Mouse (Mus musculus) spleen, postnatal 36 days (tissue): ENCODE results near the gene Fam234a.
"Not testable (repeated sequence)": the region's sequence is repeated elsewhere in the genome, so short reads cannot be mapped to it uniquely, and the experiment has no call there.

ENCODE experiments used
- DNase-seq, 2 experiments: peaks; one replicate each; pipeline ENCODE4 v3.0.0; 2022; ENCODE audit warnings: low spot score in 2 of 2, mixed read lengths in 1 of 2

Gene Fam234a

DNA sequence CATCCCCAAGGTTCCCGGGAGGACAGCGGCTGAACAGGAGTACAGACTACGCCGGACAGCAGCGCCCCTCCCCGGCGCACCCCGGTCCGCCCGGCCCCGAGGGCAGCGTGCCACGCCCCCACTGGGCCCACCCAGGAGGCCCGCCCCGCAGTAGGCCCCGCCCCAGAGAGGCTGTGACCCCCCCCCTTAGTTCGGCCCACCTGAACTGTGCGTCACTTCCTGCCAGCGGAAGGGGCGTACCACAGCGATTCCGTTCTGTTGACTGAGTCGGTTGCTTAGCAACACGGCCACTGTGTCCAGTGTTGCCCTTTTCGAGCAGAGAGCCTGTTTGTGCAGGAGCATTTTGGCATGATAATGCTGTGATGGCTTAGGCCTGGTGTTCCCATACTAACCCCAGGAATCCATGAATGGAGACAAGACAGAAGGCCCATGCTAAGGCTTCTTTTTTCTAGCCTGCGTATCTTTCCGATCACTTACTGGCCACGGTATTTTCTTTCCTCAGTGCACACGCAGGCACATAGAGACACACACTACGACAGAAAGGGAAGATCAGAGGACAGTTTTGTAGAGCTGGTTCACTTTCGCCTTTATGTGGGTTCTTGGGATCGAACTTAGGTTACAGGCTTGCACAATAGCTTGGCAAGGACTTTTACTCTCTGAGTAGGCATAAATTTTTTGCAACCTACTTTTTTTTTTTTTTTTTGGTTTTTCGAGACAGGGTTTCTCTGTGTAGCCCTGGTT, at the start of gene Fam234a:
Fam234a (minus strand) TSS at position 142 of the 741 bp plus-strand sequence.
- peak; percentile 90 for DNase-seq

DNA sequence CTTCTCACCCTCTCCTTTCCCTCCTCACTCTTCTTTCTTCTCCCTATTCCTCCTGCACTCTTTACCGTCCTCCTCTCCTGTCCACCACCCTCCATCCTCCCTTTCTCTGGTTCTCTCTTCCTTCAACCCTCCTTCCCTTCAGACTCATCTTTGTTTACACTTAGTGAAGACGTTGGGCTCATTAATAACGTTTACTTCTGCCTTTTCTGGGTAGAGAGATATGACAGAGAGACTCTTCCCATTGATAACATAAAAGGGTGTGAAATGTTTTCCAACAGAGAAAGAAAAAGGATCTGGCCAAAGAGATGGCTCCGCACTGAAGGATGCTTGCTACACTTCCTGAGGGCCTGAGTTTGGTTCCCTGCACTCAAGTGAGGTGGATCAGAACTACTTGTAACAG, 45.4 kb upstream of the Fam234a start:
- DNase-seq = no peak

DNA sequence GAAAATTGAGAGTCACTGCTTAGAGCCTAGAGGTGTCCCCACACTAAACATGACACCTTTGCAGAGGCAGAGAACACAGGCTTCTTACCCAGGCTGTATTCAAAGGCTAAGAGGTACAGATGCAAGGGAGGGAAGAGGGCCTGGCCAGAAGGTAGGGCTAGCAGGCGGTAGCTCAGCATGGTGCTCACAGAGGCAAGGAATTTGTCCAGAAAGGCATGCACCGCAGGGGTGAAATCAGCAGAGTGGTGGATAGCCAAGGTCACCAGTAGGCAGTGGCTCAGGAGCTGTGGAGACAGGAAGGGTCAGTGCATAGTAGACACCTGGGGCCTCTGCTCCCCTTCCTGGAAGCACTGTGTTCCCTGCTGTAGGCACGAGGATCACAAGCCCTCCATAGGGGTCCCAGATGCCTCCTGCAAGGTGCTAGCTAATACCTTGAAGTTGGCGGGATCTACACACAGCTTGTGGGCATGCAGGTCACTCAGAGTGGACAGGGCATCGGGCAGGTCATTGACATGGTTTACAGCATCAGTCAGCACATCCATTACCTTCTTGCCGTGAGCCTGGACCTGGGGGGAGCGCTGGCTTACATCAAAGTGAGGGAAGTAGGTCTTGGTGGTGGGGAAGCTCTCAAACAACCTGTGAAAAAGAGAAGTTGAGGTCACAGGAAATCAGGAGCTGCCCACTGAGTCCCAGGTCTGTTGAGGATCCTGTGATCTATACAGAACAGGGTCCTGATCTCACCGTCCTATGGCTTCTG, 42.3 kb upstream of the Fam234a start:
- DNase-seq = no peak

DNA sequence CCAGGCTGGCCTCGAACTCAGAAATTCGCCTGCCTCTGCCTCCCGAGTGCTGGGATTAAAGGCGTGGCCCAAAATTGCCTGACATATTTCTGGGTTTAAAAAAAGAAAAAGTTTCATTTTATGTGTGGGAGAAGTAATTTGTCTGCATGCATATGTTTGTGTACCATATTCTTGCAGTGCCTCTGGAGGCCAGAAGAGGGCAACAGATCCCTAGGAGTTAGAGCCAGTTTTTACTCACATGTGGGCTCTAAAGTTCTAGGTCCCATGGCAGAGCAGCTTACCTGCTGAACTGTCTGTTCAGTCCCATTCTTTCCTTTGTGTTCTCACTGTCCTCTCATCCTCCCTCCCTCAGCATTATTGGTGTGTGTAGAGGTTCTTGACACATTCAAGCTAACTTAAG, 32.7 kb upstream of the Fam234a start:
- peak in 1 of 2 experiments; percentile 27 for DNase-seq

DNA sequence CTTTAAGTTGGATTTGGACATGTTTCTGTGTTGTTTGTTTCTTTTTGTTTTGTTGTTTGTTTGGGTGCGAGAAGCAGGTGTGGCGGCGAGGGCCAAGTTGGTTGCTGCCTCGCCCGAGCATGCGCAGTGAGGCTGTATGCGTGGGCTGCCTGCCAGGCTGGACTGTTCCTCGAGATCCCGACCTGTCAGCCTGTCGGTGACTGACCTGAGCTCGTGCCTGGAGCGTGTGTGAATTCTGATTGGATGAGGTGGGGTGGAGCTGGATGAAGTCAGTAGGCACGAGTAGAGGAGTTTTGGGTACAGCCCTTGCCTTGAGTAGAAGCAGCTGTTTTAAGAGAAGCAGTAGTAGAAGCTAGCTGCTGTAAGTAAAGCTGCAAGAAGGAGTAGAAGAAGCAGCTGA, 31.9 kb upstream of the Fam234a start:
- DNase-seq = no peak

DNA sequence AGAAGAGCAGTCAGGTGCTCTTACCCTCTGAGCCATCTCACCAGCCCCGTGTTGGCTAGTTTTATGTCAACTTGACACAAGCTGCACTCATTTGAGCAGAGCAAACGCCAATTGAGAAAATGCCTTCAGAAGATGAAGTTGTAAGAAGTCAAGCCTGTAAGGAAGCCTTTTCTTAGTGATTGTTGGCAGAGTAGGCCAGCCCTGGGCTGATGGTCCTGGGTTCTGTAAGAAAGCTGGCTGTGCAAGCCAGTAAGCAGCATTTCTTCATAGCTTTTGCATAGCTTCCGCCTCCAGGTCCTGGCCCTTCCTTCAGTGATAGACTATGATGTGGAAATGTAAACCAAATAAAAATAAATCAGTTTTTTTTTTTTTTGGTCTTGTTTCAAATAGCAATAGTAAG, 28.5 kb upstream of the Fam234a start:
- no peak for DNase-seq

DNA sequence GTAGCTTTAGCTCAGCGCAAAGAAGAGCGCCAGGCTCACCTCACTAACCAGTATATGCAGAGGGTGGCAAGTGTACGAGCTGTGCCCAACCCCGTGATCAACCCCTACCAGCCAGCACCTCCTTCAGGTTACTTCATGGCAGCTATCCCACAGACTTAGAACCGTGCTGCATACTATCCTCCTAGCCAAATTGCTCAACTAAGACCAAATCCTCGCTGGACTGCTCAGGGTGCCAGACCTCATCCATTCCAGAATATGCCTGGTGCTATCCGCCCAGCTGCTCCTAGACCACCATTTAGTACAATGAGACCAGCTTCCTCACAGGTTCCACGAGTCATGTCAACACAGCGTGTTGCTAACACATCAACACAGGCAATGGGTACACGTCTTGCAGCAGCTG, 25.5 kb upstream of the Fam234a start:
- not testable (repeated sequence) for DNase-seq

DNA sequence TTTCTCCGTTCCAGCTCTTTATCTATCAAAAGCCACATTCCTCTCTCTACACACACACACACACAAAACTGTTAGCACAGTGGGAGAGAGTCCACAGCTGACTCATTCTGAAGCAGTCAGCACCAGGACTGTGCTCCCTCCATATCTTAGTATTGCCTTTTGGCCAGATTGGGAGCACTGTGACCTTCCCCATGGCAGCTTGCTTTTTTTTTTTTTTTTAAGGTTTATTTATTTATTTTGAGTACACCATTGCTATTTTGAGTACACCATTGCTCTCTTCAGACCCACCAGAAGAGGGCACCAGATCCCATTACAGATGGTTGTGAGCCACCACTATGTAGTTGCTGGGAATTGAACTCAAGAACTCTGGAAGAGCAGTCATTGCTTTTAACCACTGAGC, 24.8 kb upstream of the Fam234a start:
- DNase-seq = no peak

DNA sequence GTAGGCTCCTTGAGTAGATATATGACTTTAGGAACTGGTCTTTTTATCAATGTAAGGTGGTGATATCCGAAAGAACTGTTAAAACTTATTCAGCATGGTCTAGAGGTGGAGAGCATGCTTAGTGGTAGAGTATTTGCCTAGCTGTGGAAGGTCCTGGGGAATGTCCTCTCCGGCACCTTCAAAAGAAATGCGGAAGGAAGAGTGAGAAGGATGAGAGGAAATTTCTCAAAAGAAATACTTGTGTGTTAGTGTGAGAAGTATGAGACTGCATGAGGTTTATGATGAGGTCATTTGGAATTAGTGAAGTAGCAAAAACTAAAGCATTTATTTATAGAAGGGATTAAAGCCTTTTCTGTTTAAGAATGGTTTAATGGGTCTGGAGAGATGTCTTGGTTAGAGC, 18.3 kb upstream of the Fam234a start:
- DNase-seq = no peak

DNA sequence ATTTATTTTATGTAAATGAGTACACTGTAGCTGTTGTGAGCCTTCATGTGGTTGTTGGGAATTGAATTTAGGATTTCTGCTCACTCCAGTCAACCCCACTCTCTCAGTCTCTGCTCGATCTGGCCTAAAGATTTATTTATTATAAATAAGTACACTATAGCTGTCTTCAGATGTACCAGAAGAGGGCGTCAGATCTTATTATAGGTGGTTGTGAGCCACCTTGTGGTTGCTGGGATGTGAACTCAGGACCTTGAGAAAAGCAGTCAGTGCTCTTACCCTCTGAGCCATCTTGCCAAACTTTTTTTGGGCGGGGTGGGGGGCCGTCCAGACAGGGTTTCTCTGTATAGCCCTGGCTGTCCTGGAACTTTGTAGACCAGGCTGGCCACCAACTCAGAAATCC, 17.8 kb upstream of the Fam234a start:
- no peak for DNase-seq

DNA sequence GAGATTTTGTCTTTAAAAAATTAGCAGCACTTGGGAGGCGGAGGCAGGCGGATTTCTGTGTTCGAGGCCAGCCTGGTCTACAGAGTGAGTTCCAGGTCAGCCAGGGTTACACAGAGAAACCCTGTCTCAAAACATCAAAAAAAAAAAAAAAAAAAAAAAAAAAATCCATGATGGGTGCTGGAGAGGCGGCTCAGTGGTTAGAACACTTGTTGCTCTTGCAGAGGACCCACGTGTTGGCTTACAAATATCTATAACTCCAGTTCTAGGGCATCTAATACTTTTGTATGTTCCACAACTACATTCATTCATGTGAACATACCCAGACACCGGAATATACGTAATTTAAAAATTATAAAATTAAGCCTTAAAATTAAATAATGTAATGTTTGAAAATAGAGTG, 11.3 kb upstream of the Fam234a start:
- no peak for DNase-seq

DNA sequence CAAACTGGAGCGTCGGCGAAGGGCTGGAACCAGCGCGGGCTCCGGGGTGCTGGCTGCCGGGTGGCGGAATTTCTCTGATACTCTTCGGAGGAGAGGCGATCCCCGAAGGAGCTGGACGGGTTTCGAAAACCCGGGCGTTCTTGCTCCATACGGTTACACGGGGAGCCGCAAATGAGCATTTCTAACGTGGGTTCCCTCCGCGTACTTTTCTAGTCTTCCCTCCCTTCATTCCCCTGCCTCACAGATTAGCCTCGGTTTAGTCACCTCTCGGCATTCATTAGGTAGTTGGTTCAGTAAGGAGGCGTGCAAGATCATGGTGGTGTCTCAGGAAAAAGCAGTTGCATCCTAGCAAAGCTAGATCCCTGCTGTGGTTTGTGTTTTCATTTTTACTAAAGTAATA, 9.4 kb upstream of the Fam234a start:
- DNase-seq = no peak

DNA sequence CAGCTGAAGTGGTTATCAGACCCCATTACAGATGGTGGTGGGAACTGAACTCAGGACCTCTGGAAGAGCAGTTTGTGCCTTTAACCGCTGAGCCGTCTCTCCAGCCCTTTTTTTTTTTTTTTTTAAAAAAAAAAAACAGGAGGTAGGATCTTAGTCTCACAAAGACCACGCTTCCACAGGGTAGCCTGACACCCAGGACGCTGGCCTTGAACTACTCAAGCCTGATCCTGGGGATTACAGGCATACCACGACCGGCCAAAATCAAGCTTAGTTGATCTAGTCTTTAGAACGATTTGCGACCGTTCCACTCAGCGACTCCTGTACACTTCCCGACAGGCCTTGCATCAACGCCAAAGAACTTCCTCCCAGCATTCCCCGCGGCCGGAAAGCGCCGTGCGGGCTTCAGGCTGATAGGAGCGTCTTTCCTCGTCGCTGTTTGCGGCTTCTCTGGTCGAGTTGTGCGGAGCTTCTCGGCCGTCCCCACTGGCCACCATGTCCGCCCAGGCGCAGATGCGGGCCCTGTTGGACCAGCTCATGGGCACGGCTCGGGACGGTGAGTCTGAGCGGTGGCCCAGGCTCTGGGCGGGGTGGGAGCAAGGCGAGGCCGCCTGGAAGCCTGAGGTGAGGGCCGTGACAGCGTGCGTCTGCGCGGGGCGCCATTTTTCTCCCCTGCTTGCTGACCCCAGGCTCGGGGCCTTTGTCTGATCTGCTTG, 8.7 kb upstream of the Fam234a start, which contains the start of gene Luc7l:
Luc7l (plus strand) TSS at position 358 of the 713 bp plus-strand sequence.
- peak; percentile 93 to 94 for DNase-seq

DNA sequence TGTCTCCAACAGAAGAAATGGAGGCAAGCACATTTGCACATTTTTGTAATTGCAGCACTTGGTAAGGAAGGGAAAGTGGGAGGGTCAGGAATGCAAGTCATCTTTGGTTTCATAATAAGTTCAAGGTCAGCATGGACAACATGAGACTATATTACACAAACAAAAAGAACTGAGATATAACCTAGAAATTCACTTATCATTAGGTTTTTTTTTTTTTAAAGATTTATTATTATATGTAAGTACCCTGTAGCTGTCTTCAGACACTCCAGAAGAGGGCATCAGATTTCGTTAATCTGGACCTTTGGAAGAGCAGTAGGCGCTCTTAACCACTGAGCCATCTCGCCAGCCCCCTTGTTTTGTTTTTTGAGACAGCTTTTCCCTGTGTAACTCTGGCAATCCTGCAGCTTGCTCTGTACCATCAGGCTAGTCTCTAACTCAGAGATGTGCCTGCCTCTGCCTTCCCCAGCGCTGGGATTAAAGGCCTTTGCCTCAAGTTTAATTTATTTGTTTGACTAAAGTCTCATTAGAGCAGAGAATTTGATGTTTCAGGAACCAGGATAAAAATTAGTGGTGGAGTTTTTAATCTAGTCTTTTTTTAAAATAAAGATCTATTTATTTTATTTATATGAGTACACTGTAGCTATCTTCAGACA, 8.0 kb upstream of the Fam234a start:
- DNase-seq = no peak

DNA sequence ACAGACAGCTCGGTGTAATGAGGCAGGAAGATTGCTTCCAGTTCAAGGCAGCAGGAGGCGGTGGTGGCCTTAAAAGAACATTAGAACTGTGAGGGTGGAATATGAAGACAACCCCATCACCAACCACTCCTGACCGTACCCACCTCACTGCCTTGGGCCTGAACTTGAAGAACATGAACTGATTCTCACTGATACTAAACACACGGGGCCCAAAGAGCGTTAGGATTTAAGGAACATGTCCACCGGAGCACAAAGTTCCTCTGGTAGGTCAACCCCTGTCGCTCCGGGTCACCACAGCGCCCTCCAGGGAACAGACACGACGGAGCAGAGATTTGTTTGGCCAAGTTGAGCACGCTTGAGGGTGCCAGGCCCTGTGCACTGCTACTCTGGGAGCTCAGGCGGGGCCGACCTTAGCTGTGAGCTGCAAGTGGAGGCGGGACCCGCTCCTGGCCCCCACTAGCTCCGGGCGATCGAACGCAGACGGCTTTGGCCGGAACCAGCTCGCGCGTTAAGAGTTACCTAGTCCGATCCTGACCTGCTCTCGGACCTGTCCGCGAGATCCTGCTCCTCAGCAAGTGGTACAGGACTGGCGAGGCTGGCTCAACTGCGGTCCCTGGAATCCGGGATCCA, 456 bp downstream of the Fam234a start:
- peak; percentile 63 to 69 for DNase-seq

DNA sequence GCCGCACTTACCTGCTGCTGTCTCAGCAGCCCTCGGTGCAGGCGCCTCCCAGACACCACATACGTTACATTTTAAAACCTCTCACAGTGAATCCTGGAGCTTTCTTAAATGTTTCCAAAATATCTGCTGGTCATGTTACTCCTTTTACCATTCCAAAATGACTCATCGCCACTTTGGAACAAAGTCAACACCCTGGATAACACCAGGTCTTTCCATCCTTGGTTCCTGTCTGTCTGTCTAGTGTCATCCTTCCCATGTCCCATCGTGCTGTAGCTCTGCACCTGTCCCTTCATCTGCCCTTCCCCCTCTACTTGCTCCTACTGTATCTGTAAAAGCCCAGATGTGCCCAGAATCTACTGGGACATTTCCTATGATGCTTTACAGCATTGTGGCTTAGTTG, 3.1 kb downstream of the Fam234a start:
- DNase-seq = no peak

DNA sequence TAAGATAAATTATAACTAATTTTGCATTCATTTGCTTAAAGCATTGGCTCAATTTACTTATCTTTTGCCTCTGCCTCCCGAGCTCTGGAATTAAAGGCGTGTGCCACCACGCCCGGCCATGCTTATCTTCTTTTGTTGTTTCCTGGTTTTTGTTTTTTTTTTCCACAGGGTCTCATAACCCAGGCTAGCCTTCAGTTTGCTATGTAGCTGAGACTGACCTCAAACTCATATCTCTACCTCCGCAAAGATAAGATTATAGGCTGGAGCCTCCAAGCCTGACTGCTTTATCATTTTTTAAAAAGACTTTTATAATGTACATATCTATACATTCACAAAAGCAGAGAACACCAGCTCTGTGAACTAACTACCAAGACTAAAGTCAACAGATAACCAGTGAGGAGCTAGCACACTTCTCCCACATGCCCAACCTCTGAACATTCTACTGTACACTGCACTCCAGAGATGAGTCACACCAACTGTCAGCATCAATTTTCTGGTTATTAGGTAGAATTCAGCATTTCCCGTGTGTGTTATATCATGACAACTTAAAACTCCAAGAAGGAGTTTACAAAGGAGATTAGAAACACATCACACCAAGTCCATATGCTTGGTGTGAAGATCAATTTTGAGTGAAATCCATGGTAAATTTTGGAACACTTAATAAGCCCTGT, 3.8 kb downstream of the Fam234a start:
- no peak for DNase-seq

DNA sequence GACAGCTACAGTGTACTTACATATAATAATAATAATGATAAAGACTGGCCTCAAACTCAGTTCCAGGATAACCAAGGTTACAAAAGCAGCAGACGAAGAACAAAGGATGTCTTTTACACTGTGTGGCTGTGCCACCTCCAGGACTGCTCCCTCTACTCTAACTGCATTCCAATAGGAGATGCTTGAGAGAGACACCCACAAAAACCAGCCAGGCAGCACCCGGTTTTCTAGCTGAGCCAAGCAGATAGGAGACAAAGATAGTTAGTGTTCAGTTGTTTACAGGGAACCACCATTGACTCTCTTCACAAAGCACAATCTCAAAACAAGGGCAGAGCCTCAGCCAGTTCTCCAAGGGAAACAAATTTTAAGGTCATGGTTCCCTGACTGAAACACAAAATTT, 4.5 kb downstream of the Fam234a start:
- no peak for DNase-seq

DNA sequence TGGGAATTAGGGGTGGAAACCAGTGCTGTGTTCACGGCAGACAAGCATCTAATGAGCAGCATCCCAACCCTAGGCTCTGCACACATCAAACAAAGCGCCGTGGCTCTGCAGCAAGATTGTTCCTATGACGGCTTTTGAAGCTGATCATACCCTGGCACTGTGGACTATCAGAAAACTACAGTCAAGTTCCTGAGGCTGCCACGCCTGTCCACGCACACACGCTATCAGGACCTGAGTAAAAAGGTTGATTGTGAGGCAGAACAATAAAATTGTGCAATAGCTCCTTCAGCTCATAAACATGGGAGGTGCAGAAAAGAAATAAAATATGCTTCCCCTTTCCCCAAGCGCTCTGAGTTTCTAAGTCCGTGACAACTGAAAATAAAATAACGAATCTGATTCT, 6.4 kb downstream of the Fam234a start:
- DNase-seq = no peak

DNA sequence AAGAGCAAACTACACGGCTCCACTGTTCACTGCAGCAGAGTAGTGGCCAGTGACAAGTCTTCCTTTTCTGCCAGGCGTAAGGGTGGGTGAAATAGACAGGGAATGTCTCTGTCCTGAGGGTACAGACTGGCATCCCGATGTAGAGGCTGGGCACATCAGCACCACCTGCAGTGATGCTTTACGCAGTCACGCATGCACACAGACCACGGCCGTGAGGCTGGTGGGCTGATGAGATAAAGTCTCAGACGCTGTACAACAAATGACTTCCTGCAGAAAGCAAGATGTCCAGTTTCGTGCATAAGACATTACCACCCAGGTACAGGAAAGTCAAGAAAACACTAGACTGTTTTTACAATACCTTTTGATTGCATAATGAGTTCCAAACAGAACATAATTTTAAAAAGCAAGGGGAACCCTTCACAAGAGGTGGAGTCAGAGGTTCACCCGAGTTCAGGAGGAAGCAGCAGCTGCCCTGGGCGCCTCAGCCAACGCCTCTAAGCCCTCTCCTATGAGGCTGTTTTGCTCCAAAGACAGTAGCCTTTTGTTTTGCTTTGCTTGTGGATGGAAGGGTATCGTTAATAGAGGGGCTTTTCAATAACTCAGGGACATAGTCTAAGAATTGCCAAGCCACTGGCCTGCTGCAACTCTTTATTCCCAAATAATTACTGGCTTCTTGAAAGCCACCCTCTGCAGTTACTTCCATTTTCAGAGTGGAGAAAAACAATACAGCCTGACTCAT, 8.8 kb downstream of the Fam234a start:
- no peak for DNase-seq
